Mouse (Mus musculus): ENCODE results near the gene Kcnma1.

DNA sequence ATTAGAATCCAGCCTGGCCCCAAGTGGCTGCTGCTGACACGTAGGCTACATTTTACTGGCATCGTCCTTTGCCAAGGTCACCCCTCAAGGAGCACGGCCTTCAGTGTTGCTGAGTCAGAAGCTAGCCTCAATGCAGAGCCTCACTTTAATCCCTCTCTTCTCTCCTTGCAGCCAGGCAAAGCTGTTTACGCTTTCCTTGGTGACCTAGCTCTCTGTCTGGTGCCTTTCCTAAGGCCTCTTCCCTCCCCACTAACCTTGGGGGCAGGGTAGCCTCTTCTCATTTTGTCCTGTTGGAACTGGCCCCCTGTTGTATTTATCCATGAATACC, 21.9 kb upstream of the Kcnma1 start:
- TF ChIP-seq CTCF (IDR thresholded peaks at IDR 0.05), result no peak
- TF ChIP-seq EP300 (IDR thresholded peaks at IDR 0.05), result no peak

All from lung, postnatal 0 days (tissue).